Mouse (Mus musculus) G1E-ER4 (cell line): Measurements from ENCODE around the gene Ppp1r14c. TPM values are rescaled to one million over a fixed set of nuclear protein-coding genes. Genes with fewer than 3 reads are reported as not detected.

Experiments used
- GATA1 ChIP-seq: IDR thresholded peaks from one replicate; pipeline ENCODE4 v1.8.0; 2012; ENCODE audit warnings: low read length, inconsistent platforms
- polyA plus RNA-seq: library from polyadenylated mRNA; stranded (reverse); fragments of >175 nt; gene quantifications from 2 replicates; pipeline ENCODE4 v1.2.3, GENCODE M21; 2012

The Ppp1r14c gene
- polyA plus RNA-seq, 1 experiment: not detected

GRCm38 (mm10) chr10:3424016-3424415, 58.2 kb downstream of the Ppp1r14c start:
- TF ChIP-seq GATA1: no peak

DNA sequence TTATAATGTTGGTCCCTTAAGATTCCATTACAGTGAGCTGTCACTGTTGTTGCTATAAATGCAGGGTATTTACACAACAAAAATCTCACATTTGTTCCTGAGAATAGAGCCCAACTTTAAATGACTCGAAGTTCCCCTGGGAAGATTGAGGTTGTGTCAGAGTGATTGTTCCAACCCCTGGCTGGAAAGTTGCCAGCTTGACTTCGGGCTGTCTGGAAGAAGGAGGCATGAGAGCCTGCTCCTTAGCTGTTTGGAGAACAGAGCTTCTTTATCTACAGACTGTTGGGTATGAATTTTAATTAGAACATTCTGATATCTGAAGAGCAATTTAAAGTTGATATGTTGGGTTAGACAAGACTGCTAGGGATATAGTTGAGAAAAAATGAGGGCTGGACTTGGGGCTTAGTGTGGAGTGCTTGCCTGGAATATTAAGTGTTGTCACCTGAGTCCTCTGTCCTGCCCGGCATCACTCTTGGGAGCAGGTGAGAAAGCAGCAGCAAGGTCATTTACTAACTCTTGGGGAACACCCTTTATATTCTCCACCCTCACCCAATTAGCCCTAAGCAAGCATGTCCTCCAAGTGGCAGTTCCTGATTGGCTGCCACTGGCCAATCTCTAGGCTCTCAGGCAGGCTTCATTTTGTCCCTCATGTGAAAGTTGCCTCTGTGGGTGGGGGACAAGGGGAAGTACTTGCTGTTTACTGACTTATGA, 62.0 kb downstream of the Ppp1r14c start:
- no peak for TF ChIP-seq GATA1

GRCm38 (mm10) chr10:3434848-3435474, 69.1 kb downstream of the Ppp1r14c start:
- no peak for TF ChIP-seq GATA1

- no peak for TF ChIP-seq GATA1
Measured at GRCm38 (mm10) chr10:3440722-3441471, 75.0 kb downstream of the Ppp1r14c start.

GRCm38 (mm10) chr10:3448699-3449098, 82.8 kb downstream of the Ppp1r14c start:
- TF ChIP-seq GATA1: no peak

GRCm38 (mm10) chr10:3451930-3452329, 86.1 kb downstream of the Ppp1r14c start:
- TF ChIP-seq GATA1: no peak

DNA sequence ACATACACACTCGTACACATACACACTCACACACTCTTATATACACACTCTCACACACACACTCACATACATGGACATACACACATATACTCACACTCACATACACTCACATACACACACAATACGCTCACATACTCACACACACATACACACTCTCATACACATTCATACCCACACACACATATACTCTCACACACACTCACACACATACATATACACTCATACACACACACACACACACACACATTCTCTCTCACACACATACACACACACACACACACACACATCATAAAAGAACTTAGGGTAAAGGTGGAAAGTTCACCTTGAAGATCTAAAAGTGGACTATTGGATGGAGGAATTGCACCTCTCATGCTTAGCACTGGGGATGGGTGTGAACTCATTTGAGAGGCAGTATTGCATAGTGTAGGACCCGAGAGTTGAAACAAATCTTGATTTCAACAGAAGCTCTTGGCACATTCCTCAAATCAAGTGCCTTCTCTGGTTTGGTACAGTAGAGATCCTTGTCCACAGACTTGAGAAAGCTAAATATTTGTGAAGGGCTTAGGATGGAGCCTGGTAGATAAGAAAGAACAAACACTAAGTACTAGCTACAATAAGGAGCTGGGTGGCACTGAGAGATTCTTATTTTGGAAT, 87.1 kb downstream of the Ppp1r14c start:
- TF ChIP-seq GATA1: no peak

DNA sequence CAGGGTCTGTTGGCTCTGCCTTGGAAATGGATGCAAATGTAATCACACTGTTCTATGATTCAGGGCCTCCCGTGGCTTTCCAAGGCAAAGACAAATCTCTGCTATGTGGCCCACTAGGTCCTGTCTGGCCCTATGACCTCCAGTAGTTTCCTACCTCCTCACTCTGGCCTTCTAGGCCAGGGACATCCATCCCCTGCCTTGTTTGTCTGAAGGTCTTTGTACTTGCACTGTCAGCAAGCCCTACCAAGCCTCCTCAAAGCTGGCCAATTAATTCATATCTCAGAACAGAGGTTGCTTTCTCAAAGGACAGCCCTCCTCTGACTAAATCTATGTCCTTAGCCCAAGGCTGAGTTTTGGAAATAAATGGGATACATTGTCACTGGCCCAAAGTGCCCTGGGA, 92.8 kb downstream of the Ppp1r14c start:
- TF ChIP-seq GATA1: no peak

GRCm38 (mm10) chr10:3460841-3461240, 95.0 kb downstream of the Ppp1r14c start:
- no peak for TF ChIP-seq GATA1

DNA sequence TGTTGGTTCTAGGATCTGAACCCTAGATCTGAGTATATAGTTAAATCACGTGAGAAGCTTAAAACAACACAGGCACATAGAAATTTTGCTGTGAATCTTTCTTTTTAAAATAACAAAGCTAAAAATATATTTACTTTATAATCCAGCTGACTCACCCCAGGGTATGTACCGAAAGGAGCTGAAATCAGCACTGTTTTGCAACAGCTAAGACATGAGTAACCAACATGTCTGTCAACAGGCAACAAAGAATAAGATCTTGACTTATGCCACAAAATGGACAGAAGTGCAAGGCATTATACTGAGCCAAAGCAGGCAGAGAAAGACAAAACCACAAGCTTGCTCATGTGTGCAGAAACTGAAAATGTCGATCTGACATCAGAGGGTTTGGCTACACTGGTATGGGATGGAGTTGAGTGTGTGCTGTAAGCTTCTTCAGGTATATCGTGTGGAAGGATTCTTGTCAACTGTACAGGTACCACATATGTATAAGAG, 100.3 kb downstream of the Ppp1r14c start:
- TF ChIP-seq GATA1: no peak

DNA sequence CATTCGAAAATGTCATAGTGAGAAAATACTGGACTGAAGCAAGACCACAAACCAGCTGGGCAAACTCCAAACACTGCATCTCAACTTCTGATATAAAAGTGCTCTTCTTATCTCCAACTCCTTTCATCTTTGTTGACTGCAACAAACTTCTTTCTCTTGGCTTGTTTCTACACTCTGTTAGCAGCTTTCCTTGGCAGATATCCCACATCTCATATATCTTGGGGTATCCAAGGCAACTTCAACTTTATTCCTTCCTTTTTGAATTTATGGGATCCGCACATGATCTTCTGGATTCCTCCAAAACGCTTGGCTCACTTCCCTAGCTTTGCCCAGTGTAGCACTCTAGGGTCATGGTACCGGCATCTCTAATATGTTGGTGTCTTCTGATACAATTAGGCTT, 102.7 kb downstream of the Ppp1r14c start:
- TF ChIP-seq GATA1: no peak

GRCm38 (mm10) chr10:3476611-3477010, 110.8 kb downstream of the Ppp1r14c start:
- TF ChIP-seq GATA1: no peak

DNA sequence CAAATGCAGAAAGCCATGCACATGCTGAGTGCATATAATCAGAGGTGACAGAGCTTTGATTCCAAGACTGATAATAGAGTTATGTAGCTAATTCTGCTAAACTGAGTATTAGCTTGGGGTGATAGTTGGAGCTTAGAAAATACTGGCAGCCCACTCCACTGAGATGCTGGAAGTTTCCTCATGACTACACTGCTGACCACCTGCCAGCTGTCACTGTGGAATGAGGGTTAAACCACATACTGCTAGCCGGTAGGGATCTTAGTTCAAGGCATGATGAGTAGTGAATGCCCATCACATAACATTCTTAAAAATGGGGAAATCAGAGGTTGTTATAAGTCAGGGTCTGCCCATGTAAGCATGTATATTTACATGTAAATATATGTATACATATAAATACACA, 113.9 kb downstream of the Ppp1r14c start:
- TF ChIP-seq GATA1: no peak

GRCm38 (mm10) chr10:3490052-3490451, 124.2 kb downstream of the Ppp1r14c start:
- TF ChIP-seq GATA1: no peak

GRCm38 (mm10) chr10:3496791-3497190, 130.9 kb downstream of the Ppp1r14c start:
- TF ChIP-seq GATA1: no peak
